Mouse (Mus musculus) liver, postnatal 0 days (tissue): ENCODE data around the gene Tcf23.

ENCODE experiments used
- CTCF ChIP-seq: sonication (generic); IDR thresholded peaks from 2 replicates; pipeline ENCODE4 v1.5.1; 2016; ENCODE audit warnings: antibody characterized with exemption, low read depth
- EP300 ChIP-seq: IDR thresholded peaks from 2 replicates; pipeline ENCODE4 v1.6.1; 2016; ENCODE audit warnings: antibody characterized with exemption, low read depth, mild to moderate bottlenecking

DNA sequence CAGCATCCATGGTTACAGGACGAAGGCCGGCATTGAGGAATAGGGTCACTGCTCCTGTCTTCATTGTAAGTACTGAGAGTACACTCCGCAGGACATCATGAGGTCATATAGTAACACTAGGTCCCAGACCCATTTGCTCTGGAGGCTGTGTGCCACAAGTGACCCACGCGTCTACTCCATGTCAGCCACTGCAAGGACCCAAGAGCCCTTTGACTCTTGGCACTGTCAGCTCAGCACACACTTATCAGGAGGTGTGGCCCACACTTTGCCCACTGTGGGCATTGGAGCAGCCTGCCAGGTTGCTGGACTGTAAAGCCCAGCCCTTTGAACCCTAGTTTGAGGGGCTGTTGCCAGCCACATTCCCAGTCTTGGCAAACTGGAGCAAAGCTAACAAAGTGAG is 43.2 kb upstream of the Tcf23 start:
- TF ChIP-seq CTCF (no peak), EP300 (no peak)
